Mouse (Mus musculus) thymus, adult 2 months (tissue): ENCODE data around the gene Cfap97d1.

Experiments
- CTCF ChIP-seq: fragments of 200-500 bp; IDR thresholded peaks from 2 replicates; pipeline ENCODE4 v1.5.1; 2012; ENCODE audit warnings: mild to moderate bottlenecking, control low read depth, low read length, moderate library complexity, borderline replicate concordance; ENCODE audit not compliant: control insufficient read depth, poor library complexity, insufficient read depth; ENCODE audit errors: extremely low read depth
- POLR2A ChIP-seq: fragments of 200-500 bp; IDR thresholded peaks from 2 replicates; pipeline ENCODE4 v1.6.1; 2012; ENCODE audit warnings: mild to moderate bottlenecking, low read length, control low read depth, moderate library complexity; ENCODE audit not compliant: control insufficient read depth, poor library complexity, insufficient read depth; ENCODE audit errors: extremely low read depth

- no peak for TF ChIP-seq POLR2A
- no peak for TF ChIP-seq CTCF
Measured at GRCm38 (mm10) chr11:102004251-102004650, 20.2 kb downstream of the Cfap97d1 start.
